Mouse (Mus musculus) brown adipose tissue, adult 24 weeks (tissue): ENCODE measurements at regions not wholly inside any gene's neighbourhood (a gene's known extent, or its start where the extent isn't known, plus 50 kb on each side); places are given as distances from the start of the nearest gene placed in this dataset.

ENCODE experiments used
- H3K27ac ChIP-seq: fragments of 200-500 bp; replicated peaks from 2 replicates; pipeline ENCODE4 v1.5.1; 2012; ENCODE audit warnings: low read depth, mild to moderate bottlenecking, low read length
- H3K4me1 ChIP-seq: fragments of 200-500 bp; 2 replicates; pipeline ENCODE4 v1.6.1; 2012; ENCODE audit warnings: low read length, mixed read lengths; ENCODE audit not compliant: control insufficient read depth, insufficient read depth, insufficient read length
- H3K4me3 ChIP-seq: fragments of 200-500 bp; 2 replicates; pipeline ENCODE4 v1.5.1; 2012; ENCODE audit warnings: low read depth, mild to moderate bottlenecking, low read length, moderate library complexity; ENCODE audit not compliant: insufficient read depth

- Histone ChIP-seq H3K4me1 (no peaks in the 10 kb centered on the region), H3K27ac (no peak overlapping the region), H3K4me3 (no peak overlapping the region)
Measured at GRCm38 (mm10) chr1:176404128-176404527, 129.0 kb upstream of the Pld5 start.

GRCm38 (mm10) chr1:176379645-176380044, 104.5 kb upstream of the Pld5 start:
- no peak overlapping the region for H3K4me3 ChIP-seq
- H3K4me1 ChIP-seq: no peaks in the 10 kb centered on the region
- no peak overlapping the region for H3K27ac ChIP-seq

- no peaks in the 10 kb centered on the region for H3K4me1 ChIP-seq
- H3K4me3 ChIP-seq: no peak overlapping the region
- H3K27ac ChIP-seq: no peak overlapping the region
Measured at GRCm38 (mm10) chr1:176366900-176367299, 91.8 kb upstream of the Pld5 start.

GRCm38 (mm10) chr1:176360957-176361356, 85.8 kb upstream of the Pld5 start:
- no peak overlapping the region for H3K27ac ChIP-seq
- H3K4me1 ChIP-seq: no peaks in the 10 kb centered on the region

GRCm38 (mm10) chr1:176359992-176360724, 85.0 kb upstream of the Pld5 start:
- Histone ChIP-seq H3K4me3 (no peak overlapping the region), H3K4me1 (no peaks in the 10 kb centered on the region), H3K27ac (no peak overlapping the region)

More at GRCm38 (mm10) chr1:176360957-176361356, 85.8 kb upstream of the Pld5 start:
- H3K4me3 ChIP-seq: no peak overlapping the region

GRCm38 (mm10) chr1:176355342-176355741, 80.2 kb upstream of the Pld5 start:
- Histone ChIP-seq H3K4me3 (no peak overlapping the region), H3K27ac (no peak overlapping the region), H3K4me1 (no peaks in the 10 kb centered on the region)

GRCm38 (mm10) chr1:176354898-176355297, 79.8 kb upstream of the Pld5 start:
- Histone ChIP-seq H3K27ac (no peak overlapping the region), H3K4me1 (no peaks in the 10 kb centered on the region), H3K4me3 (no peak overlapping the region)

- H3K4me3 ChIP-seq: no peak overlapping the region
- H3K4me1 ChIP-seq: no peaks in the 10 kb centered on the region
- H3K27ac ChIP-seq: no peak overlapping the region
Measured at GRCm38 (mm10) chr1:176352706-176353105, 77.6 kb upstream of the Pld5 start.

GRCm38 (mm10) chr1:176349909-176350495, 74.9 kb upstream of the Pld5 start:
- Histone ChIP-seq H3K4me3 (no peak overlapping the region), H3K27ac (no peak overlapping the region)

GRCm38 (mm10) chr1:176348129-176348528, 73.0 kb upstream of the Pld5 start:
- Histone ChIP-seq H3K27ac (no peak overlapping the region), H3K4me1 (no peaks in the 10 kb centered on the region), H3K4me3 (no peak overlapping the region)

More at GRCm38 (mm10) chr1:176349909-176350495, 74.9 kb upstream of the Pld5 start:
- H3K4me1 ChIP-seq: no peaks in the 10 kb centered on the region

GRCm38 (mm10) chr1:176331344-176331743, 56.2 kb upstream of the Pld5 start:
- Histone ChIP-seq H3K4me1 (no peaks in the 10 kb centered on the region), H3K27ac (no peak overlapping the region), H3K4me3 (no peak overlapping the region)
